Mouse (Mus musculus) cortical plate, adult 2 months (tissue): ENCODE results near the gene Fam78a.

ENCODE experiments used
- CTCF ChIP-seq: fragments of 200-500 bp; IDR thresholded peaks from 2 replicates; pipeline ENCODE4 v1.5.1; 2011; ENCODE audit warnings: mild to moderate bottlenecking, control low read depth, low read length; ENCODE audit not compliant: insufficient read depth; ENCODE audit errors: extremely low read depth
- POLR2A ChIP-seq: fragments of 200-500 bp; IDR thresholded peaks from 2 replicates; pipeline ENCODE4 v1.6.1; 2011; ENCODE audit warnings: mild to moderate bottlenecking, low read length, control low read depth; ENCODE audit not compliant: insufficient read depth; ENCODE audit errors: extremely low read depth

DNA sequence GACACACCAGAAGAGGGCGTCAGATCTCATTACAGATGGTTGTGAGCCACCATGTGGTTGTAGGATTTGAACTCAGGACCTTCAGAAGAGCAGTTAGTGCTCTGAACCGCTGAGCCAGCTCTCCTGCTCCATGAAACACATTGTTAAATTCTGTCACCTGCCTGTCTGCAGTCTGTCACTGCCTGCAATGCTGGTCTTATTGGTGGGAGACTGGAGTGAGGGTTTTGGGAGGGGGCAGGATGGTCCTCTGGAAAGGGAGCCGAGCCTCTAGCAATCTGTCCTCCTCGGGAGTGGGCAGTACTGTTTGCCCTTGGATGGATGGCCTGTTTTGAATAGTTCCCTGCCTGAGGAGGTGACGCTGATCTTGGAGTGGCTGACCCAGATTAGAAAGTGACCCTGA is 40.8 kb downstream of the Fam78a start:
- TF ChIP-seq CTCF (no peak), POLR2A (no peak)
